Mouse (Mus musculus): ENCODE data around the gene Banf1.

Gene Banf1

GRCm38 (mm10) chr19:5362186-5362585, 4.8 kb downstream of the Banf1 start:
- POLR2A ChIA-PET = interaction anchor here (0.7 to 3.1 kb wide), 28 partner anchors 9 to 1633 kb away, joined by 3 to 10 read pairs (median 4); partner anchors contain the start of genes AI837181 (in 2 of the 4), Drap1 (in 2 of the 4), Ccdc85b (in 1 of the 4) and Cst6 (in 1 of the 4)
- CTCF ChIA-PET = interaction anchor here in 2 of 4 experiments (0.9 to 3.7 kb wide), 5 partner anchors 8 to 67 kb away, joined by 4 to 11 read pairs (median 10); partner anchors contain the start of genes Cst6 (in 1 of the 2) and Sf3b2 (in 1 of the 2)

GRCm38 (mm10) chr19:5356080-5356479, 10.9 kb downstream of the Banf1 start:
- CTCF ChIA-PET = interaction anchor here in 2 of 4 experiments (0.5 to 0.7 kb wide), 2 partner anchors 218 to 1376 kb away, joined by 3 read pairs; no protein-coding TSS in a partner anchor
- POLR2A ChIA-PET = interaction anchor here in 2 of 4 experiments (0.7 to 1.6 kb wide), 5 partner anchors 11 to 240 kb away, joined by 3 to 6 read pairs (median 3); partner anchors contain the start of genes Banf1 (in 2 of the 2) and Eif1ad (in 2 of the 2)

GRCm38 (mm10) chr19:5353609-5354008, 13.4 kb downstream of the Banf1 start:
- POLR2A ChIA-PET = interaction anchor here in 2 of 4 experiments (0.5 to 2.1 kb wide), 3 partner anchors 8 to 387 kb away, joined by 3 to 9 read pairs (median 4); partner anchors contain the start of gene Ltbp3 (in 1 of the 2)

GRCm38 (mm10) chr19:5349502-5349873, 17.5 kb downstream of the Banf1 start, which contains the start of gene Cst6:
Gene Cst6 (minus strand): TSS chr19:5349574.
- POLR2A ChIA-PET = interaction anchor here in 3 of 4 experiments (0.6 to 2.5 kb wide), 16 partner anchors 9 to 326 kb away, joined by 3 to 12 read pairs (median 4); partner anchors contain the start of genes Banf1 (in 2 of the 3), Eif1ad (in 2 of the 3), Catsper1 (in 1 of the 3) and Ccdc85b (in 1 of the 3)

More at GRCm38 (mm10) chr19:5353609-5354008, 13.4 kb downstream of the Banf1 start:
- CTCF ChIA-PET = no interaction called here

GRCm38 (mm10) chr19:5348526-5349501, 18.2 kb downstream of the Banf1 start:
- ChIA-PET POLR2A (interaction anchor here in 3 of 4 experiments (0.5 to 2.5 kb wide), 38 partner anchors 10 to 1773 kb away, joined by 3 to 12 read pairs (median 4); partner anchors contain the start of genes Banf1 (in 3 of the 3), Eif1ad (in 3 of the 3), AI837181 (in 1 of the 3) and Catsper1 (in 1 of the 3)), CTCF (interaction anchor here (0.5 to 3.4 kb wide), 58 partner anchors 10 to 781 kb away, joined by 3 to 31 read pairs (median 3); partner anchors contain the start of genes Catsper1 (in 3 of the 4), Sf3b2 (in 2 of the 4), AI837181 (in 1 of the 4) and Ccdc85b (in 1 of the 4))

More at GRCm38 (mm10) chr19:5349502-5349873, 17.5 kb downstream of the Banf1 start, which contains the start of gene Cst6:
- CTCF ChIA-PET = interaction anchor here (0.5 to 3.4 kb wide), 29 partner anchors 11 to 422 kb away, joined by 3 to 31 read pairs (median 4); partner anchors contain the start of genes Catsper1 (in 3 of the 4), AI837181 (in 1 of the 4), Drap1 (in 1 of the 4) and Eif1ad (in 1 of the 4)

- CTCF ChIA-PET = interaction anchor here (0.6 to 3.4 kb wide), 39 partner anchors 10 to 780 kb away, joined by 3 to 31 read pairs (median 4); partner anchors contain the start of genes Catsper1 (in 3 of the 4), Sf3b2 (in 2 of the 4), AI837181 (in 1 of the 4) and Ccdc85b (in 1 of the 4)
- POLR2A ChIA-PET = interaction anchor here in 3 of 4 experiments (0.5 to 2.5 kb wide), 26 partner anchors 10 to 1772 kb away, joined by 3 to 12 read pairs (median 4); partner anchors contain the start of genes AI837181 (in 1 of the 3), Banf1 (in 1 of the 3), Catsper1 (in 1 of the 3) and Ccdc85b (in 1 of the 3)
Observed at GRCm38 (mm10) chr19:5348064-5348463, 18.9 kb downstream of the Banf1 start.

- POLR2A ChIA-PET = no interaction called here
- CTCF ChIA-PET = no interaction called here
Observed at GRCm38 (mm10) chr19:5345297-5346131, 21.5 kb downstream of the Banf1 start.

- ChIA-PET POLR2A (interaction anchor here in 1 of 4 experiments (1.0 kb wide), 1 partner anchor 10 kb away, joined by 3 read pairs; no protein-coding TSS in a partner anchor), CTCF (interaction anchor here in 1 of 4 experiments (0.7 kb wide), 1 partner anchor 735 kb away, joined by 10 read pairs; no protein-coding TSS in a partner anchor)
Observed at GRCm38 (mm10) chr19:5341360-5341759, 25.6 kb downstream of the Banf1 start.

GRCm38 (mm10) chr19:5337975-5338374, 29.0 kb downstream of the Banf1 start:
- ChIA-PET POLR2A (interaction anchor here (0.6 to 1.6 kb wide), 18 partner anchors 9 to 1059 kb away, joined by 3 to 6 read pairs (median 3); partner anchors contain the start of genes Sart1 (in 2 of the 4), Banf1 (in 1 of the 4), Cst6 (in 1 of the 4) and Eif1ad (in 1 of the 4)), CTCF (interaction anchor here (0.5 to 1.7 kb wide), 25 partner anchors 10 to 678 kb away, joined by 3 to 31 read pairs (median 4); partner anchors contain the start of genes Cst6 (in 3 of the 4), Capn1 (in 1 of the 4), Eif1ad (in 1 of the 4) and Mus81 (in 1 of the 4))

GRCm38 (mm10) chr19:5335441-5335840, 31.5 kb downstream of the Banf1 start, which contains the start of gene Catsper1:
Gene Catsper1 (plus strand): TSS chr19:5335741.
- CTCF ChIA-PET = interaction anchor here (0.6 to 2.7 kb wide), 8 partner anchors 13 to 233 kb away, joined by 3 to 16 read pairs (median 4); partner anchors contain the start of genes Cst6 (in 3 of the 4), Banf1 (in 1 of the 4), Eif1ad (in 1 of the 4) and Sf3b2 (in 1 of the 4)
- POLR2A ChIA-PET = interaction anchor here (0.7 to 1.9 kb wide), 11 partner anchors 11 to 118 kb away, joined by 3 to 8 read pairs (median 3); partner anchors contain the start of genes Sf3b2 (in 3 of the 4), Cst6 (in 1 of the 4) and Eif1ad (in 1 of the 4)

GRCm38 (mm10) chr19:5334741-5335140, 32.2 kb downstream of the Banf1 start:
- POLR2A ChIA-PET = interaction anchor here (0.5 to 1.9 kb wide), 11 partner anchors 11 to 1574 kb away, joined by 3 to 8 read pairs (median 3); partner anchors contain the start of genes Sf3b2 (in 2 of the 4), Banf1 (in 1 of the 4) and Eif1ad (in 1 of the 4)
- CTCF ChIA-PET = interaction anchor here (0.6 to 2.7 kb wide), 8 partner anchors 13 to 184 kb away, joined by 3 to 16 read pairs (median 5); partner anchors contain the start of genes Cst6 (in 3 of the 4), Banf1 (in 1 of the 4), Eif1ad (in 1 of the 4) and Sf3b2 (in 1 of the 4)

- ChIA-PET POLR2A (interaction anchor here in 1 of 4 experiments (0.7 kb wide), 1 partner anchor 94 kb away, joined by 3 read pairs; no protein-coding TSS in a partner anchor), CTCF (interaction anchor here in 1 of 4 experiments (0.6 to 1.6 kb wide), 3 partner anchors 10 to 43 kb away, joined by 3 to 5 read pairs (median 3); no protein-coding TSS in a partner anchor)
Observed at GRCm38 (mm10) chr19:5327970-5328369, 39.0 kb downstream of the Banf1 start.

GRCm38 (mm10) chr19:5323801-5324200, 43.2 kb downstream of the Banf1 start:
- ChIA-PET CTCF (interaction anchor here in 3 of 4 experiments (0.6 to 2.8 kb wide), 6 partner anchors 14 to 1114 kb away, joined by 3 to 10 read pairs (median 3); partner anchors contain the start of gene Cst6 (in 2 of the 3)), POLR2A (interaction anchor here in 3 of 4 experiments (0.6 to 3.1 kb wide), 8 partner anchors 10 to 165 kb away, joined by 3 to 7 read pairs (median 3); partner anchors contain the start of genes AI837181 (in 1 of the 3), Catsper1 (in 1 of the 3), Drap1 (in 1 of the 3) and Mus81 (in 1 of the 3))
